In the genomic region with DNA sequence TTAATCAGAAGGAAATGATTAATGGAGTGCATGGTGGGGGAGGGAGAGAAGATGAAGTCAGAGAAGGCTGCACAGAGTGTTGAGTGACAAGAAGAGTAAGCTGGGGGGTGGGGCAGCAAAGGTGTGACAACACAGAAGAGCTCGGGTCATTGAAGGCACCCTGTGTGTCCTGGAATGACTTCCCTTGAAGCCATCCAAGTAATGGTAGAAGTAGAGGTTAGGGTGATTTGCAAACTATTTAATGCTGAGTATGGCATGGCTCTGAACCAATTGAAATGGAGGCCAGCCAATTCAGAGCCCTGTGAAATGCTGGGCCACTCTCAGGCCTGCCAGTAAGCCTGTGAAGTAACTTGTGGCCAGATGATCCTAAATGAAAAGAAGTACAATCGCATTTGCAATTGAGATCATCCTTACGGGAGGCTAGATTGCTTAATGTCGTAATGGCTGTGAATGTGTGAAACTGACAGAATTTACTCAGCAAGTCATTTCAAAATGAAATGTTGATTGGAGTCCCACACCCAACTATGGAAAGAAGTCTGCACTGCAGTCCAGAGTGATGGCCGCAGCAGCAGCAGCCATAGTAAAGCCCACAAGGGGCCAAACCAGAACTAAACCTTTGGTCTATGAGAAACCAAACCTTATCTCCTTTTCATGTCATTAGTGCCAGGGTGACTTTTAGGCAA, we compare ENCODE assay signal across 10 mouse cellular contexts.
DNase-seq lines count a peak whose midpoint lies in the region; ATAC-seq and TF ChIP-seq lines count a peak whose summit lies in the region.
"Had no signal": no experiment of that assay in that cellular context is flagged by ENCODE, and none has a peak within 500 bp of the region (broad histone marks: within the 10 kb centered on the region; RNA-seq: fewer than 3 reads in every experiment).

No protein-coding gene starts in this region.

- H3K9me3 ChIP-seq in heart, embryonic 10.5 days = no peaks in the 10 kb centered on the region
- H3K9me3 ChIP-seq in intestine, embryonic 16.5 days (ENCODE audit: control insufficient read depth, low read length) = no peaks in the 10 kb centered on the region
- H3K9me3 ChIP-seq in midbrain, embryonic 10.5 days (replicated peaks) = no peaks in the 10 kb centered on the region
- H3K9me3 ChIP-seq: limb, embryonic 13.5 days had no signal

- no peaks in the 10 kb centered on the region for H3K27me3 ChIP-seq in heart, embryonic 10.5 days (ENCODE audit: insufficient read depth, poor library complexity, severe bottlenecking)
- no peaks in the 10 kb centered on the region for H3K27me3 ChIP-seq in Patski
- no peaks in the 10 kb centered on the region for H3K27me3 ChIP-seq in intestine, embryonic 16.5 days (replicated peaks; ENCODE audit: control insufficient read depth, insufficient read depth, low read length)
- H3K27me3 ChIP-seq in midbrain, embryonic 10.5 days (ENCODE audit: low read depth, poor library complexity, severe bottlenecking) = no peaks in the 10 kb centered on the region
- H3K27me3 ChIP-seq: limb, embryonic 13.5 days had no signal

- H3K4me2 ChIP-seq in intestine, embryonic 16.5 days (ENCODE audit: low read depth, low read length) = no peak overlapping the region
- H3K4me2 ChIP-seq: limb, embryonic 13.5 days had no signal

- H3K9ac ChIP-seq in intestine, embryonic 16.5 days (ENCODE audit: low read depth, low read length) = no peak overlapping the region
- H3K9ac ChIP-seq: limb, embryonic 13.5 days had no signal

- CTCF ChIA-PET in Patski (lab: Charles Lee) = interaction anchor here (1.2 to 1.5 kb wide), 3 partner anchors 8 to 27 kb away, joined by 3 read pairs; no protein-coding TSS in a partner anchor

- WGBS in heart, embryonic 10.5 days = 72% methylated on average over 5 of the region's 5 CpGs
- 73% methylated on average over 5 of the region's 5 CpGs for WGBS in intestine, embryonic 16.5 days
- WGBS in midbrain, embryonic 10.5 days = 88% methylated on average over 5 of the region's 5 CpGs

- no peak overlapping the region for H3K27ac ChIP-seq in heart, embryonic 10.5 days
- H3K27ac ChIP-seq in intestine, embryonic 16.5 days (ENCODE audit: low read length) = no peak overlapping the region
- no peak overlapping the region for H3K27ac ChIP-seq in midbrain, embryonic 10.5 days (replicated peaks)
- H3K27ac ChIP-seq: limb, embryonic 13.5 days had no signal

- ATAC-seq in Patski = peak; percentile 51
- ATAC-seq in intestine, embryonic 16.5 days = peak; percentile 59; the same call in 1 of the 2 replicates

- H3K36me3 ChIP-seq in heart, embryonic 10.5 days = no peaks in the 10 kb centered on the region
- H3K36me3 ChIP-seq in intestine, embryonic 16.5 days (ENCODE audit: control insufficient read depth, insufficient read depth, low read length) = no peaks in the 10 kb centered on the region
- no peaks in the 10 kb centered on the region for H3K36me3 ChIP-seq in midbrain, embryonic 10.5 days
- H3K36me3 ChIP-seq: limb, embryonic 13.5 days had no signal

- no peak overlapping the region for H3K4me3 ChIP-seq in heart, embryonic 10.5 days
- no peak overlapping the region for H3K4me3 ChIP-seq in intestine, embryonic 16.5 days (ENCODE audit: low read length)
- H3K4me3 ChIP-seq in midbrain, embryonic 10.5 days = no peak overlapping the region
- H3K4me3 ChIP-seq: limb, embryonic 13.5 days; myocyte had no signal

- POLR2A ChIA-PET in Patski (lab: Charles Lee) = interaction anchor here (1.2 kb wide), 1 partner anchor 181 kb away, joined by 4 read pairs; no protein-coding TSS in a partner anchor

- DNase-seq in heart, adult 8-10 months (ENCODE audit: low spot score) = peak; percentile 31
- DNase-seq in heart, embryonic 10.5 days (ENCODE audit: low spot score) = no peak
- DNase-seq in Patski (ENCODE audit: low read depth, low spot score) = no peak
- DNase-seq in cerebellum, adult 9-11 months = peak; percentile 50
- DNase-seq in midbrain, embryonic 10.5 days (ENCODE audit: low spot score) = no peak
- no peak for DNase-seq in B cell, adult 2 months
- DNase-seq in left cerebral cortex, adult 11 months (ENCODE audit: low spot score) = no peak

- no peak for TF ChIP-seq CTCF in Patski (IDR thresholded peaks at IDR 0.05)

- H3K4me1 ChIP-seq in heart, embryonic 10.5 days = peaks cover 7% of the 10 kb centered on the region; the same call in 1 of the 2 replicates
- no peaks in the 10 kb centered on the region for H3K4me1 ChIP-seq in intestine, embryonic 16.5 days (ENCODE audit: control insufficient read depth, insufficient read depth, low read length)
- no peaks in the 10 kb centered on the region for H3K4me1 ChIP-seq in midbrain, embryonic 10.5 days
- H3K4me1 ChIP-seq: limb, embryonic 13.5 days had no signal

- in situ Hi-C loops in Patski (cut with MboI; ENCODE audit: low pct_unique_long_range_greater_than_20kb) = no loop called here

Comparison
In these comparisons a context has a peak if more than half of its experiments do, and no peak if none do; other contexts are left out.
1. DNase-seq: peak in heart, adult 8-10 months (single experiment) and cerebellum, adult 9-11 months (single experiment); none in heart, embryonic 10.5 days (single experiment), Patski (single experiment), midbrain, embryonic 10.5 days (single experiment), B cell, adult 2 months (0 of 2) and left cerebral cortex, adult 11 months (single experiment).